In genomic region chr8:125558109-125559065, GRCm38 (mm10) we compare ENCODE assay signal across 8 mouse cellular contexts. TPM values are rescaled to one million over a fixed set of nuclear protein-coding genes. Genes with fewer than 3 reads are reported as not detected.
DNase-seq lines count a peak whose midpoint lies in the region; ATAC-seq lines count a peak whose summit lies in the region.

No protein-coding gene starts in this region.

- no peaks in the 10 kb centered on the region for H3K27me3 ChIP-seq in hindbrain, embryonic 16.5 days (replicated peaks; ENCODE audit: control insufficient read depth, insufficient read depth, low read length)

- ATAC-seq in hindbrain, embryonic 16.5 days = peak; percentile 61

- no peaks in the 10 kb centered on the region for H3K36me3 ChIP-seq in hindbrain, embryonic 16.5 days (ENCODE audit: control insufficient read depth, insufficient read depth, low read length)

- H3K4me3 ChIP-seq in hindbrain, embryonic 16.5 days (ENCODE audit: low read length) = no peak overlapping the region

- H3K4me1 ChIP-seq in hindbrain, embryonic 16.5 days (ENCODE audit: control insufficient read depth, insufficient read depth, low read depth, low read length) = peaks cover 42% of the 10 kb centered on the region

- DNase-seq in MN1 (ENCODE audit: low spot score) = peak; percentile 91
- DNase-seq in cerebellum, adult 9-10 months = peak; percentile 52
- peak; percentile 72 for DNase-seq in gastrocnemius, adult 18-20 months (ENCODE audit: low spot score)
- DNase-seq in left cerebral cortex, adult 11 months (ENCODE audit: low spot score) = peak; percentile 78
- DNase-seq in lung, postnatal 14 days = peak; percentile 92
- peak; percentile 22 for DNase-seq in retina, adult 2 months (ENCODE audit: low read depth, low spot score)
- peak; percentile 60 for DNase-seq in thymus, postnatal 14 days

- H3K9me3 ChIP-seq in hindbrain, embryonic 16.5 days (ENCODE audit: control insufficient read depth, low read length) = no peaks in the 10 kb centered on the region

- H3K27ac ChIP-seq in hindbrain, embryonic 16.5 days (ENCODE audit: low read depth, low read length) = peak overlapping the region; percentile 73

- H3K9ac ChIP-seq in hindbrain, embryonic 16.5 days (ENCODE audit: low read depth, low read length) = peak overlapping the region; percentile 45; the same call in 1 of the 2 replicates

- 21% methylated on average over 23 of the region's 23 CpGs for WGBS in hindbrain, embryonic 16.5 days

- H3K4me2 ChIP-seq in hindbrain, embryonic 16.5 days (ENCODE audit: low read length) = peak overlapping the region; percentile 45

RNA-seq across cellular contexts. Expression of gene Sipa1l2, which starts 11.2 kb away (rescaled TPM):
- 1 to 10 TPM; 5.1 to 7.5 TPM for total RNA-seq in gastrocnemius, adult 18-20 months (2021)
- 15.9 and 20.5 TPM in 2 replicates for polyA plus RNA-seq in hindbrain, embryonic 16.5 days (2015; fragmentation: Nextera tagmentation; extraction: Ambion mirVana)

Comparison
In these comparisons a context has a peak if more than half of its experiments do, and no peak if none do; other contexts are left out.
1. DNase-seq: peak in every context shown above with its lines; median percentile 92 in lung, postnatal 14 days; 91 in MN1; 78 in left cerebral cortex, adult 11 months; 72 in gastrocnemius, adult 18-20 months; 60 in thymus, postnatal 14 days; 52 in cerebellum, adult 9-10 months; 22 in retina, adult 2 months.